Mouse (Mus musculus): ENCODE results near the gene Calm3. TPM values are rescaled to one million over a fixed set of nuclear protein-coding genes. Genes with fewer than 3 reads are reported as not detected.

Calm3 gene
- polyA plus RNA-seq, 1 experiment from 2014 or later = 127 TPM

- Histone ChIP-seq H3K4me3 (peak overlapping the region; percentile 94), H3K9me3 (replicated peaks) (no peaks in the 10 kb centered on the region), H3K4me1 (peaks cover 43% of the 10 kb centered on the region), H3K27me3 (ENCODE audit: low read depth, poor library complexity, severe bottlenecking) (no peaks in the 10 kb centered on the region), H3K27ac (peak overlapping the region; percentile 96), H3K36me3 (peaks cover 46% of the 10 kb centered on the region)
- peak; percentile 99 for DNase-seq (ENCODE audit: low spot score)
- under 1% methylated on average over 33 of the region's 33 CpGs for WGBS
These were observed 49.1 kb downstream of the Calm3 start for GRCm38 (mm10) chr7:16874756-16875309.

GRCm38 (mm10) chr7:16874190-16874589 is 49.7 kb downstream of the Calm3 start:
- H3K36me3 ChIP-seq = peaks cover 47% of the 10 kb centered on the region
- H3K4me3 ChIP-seq = peak overlapping the region; percentile 94
- peaks cover 45% of the 10 kb centered on the region for H3K4me1 ChIP-seq
- 4% methylated on average over 17 of the region's 17 CpGs for WGBS
- no peaks in the 10 kb centered on the region for H3K27me3 ChIP-seq (ENCODE audit: low read depth, poor library complexity, severe bottlenecking)
- peak overlapping the region; percentile 96 for H3K27ac ChIP-seq
- peak; percentile 84 for DNase-seq (ENCODE audit: low spot score)
- H3K9me3 ChIP-seq (replicated peaks) = no peaks in the 10 kb centered on the region

GRCm38 (mm10) chr7:16873392-16873791 is 50.5 kb downstream of the Calm3 start:
- 94% methylated on average over 4 of the region's 4 CpGs for WGBS
- Histone ChIP-seq H3K9me3 (replicated peaks) (no peaks in the 10 kb centered on the region), H3K4me3 (0 out of 2 replicates have a peak overlapping the region, but pooled peaks have one; percentile 4), H3K27me3 (ENCODE audit: low read depth, poor library complexity, severe bottlenecking) (no peaks in the 10 kb centered on the region), H3K36me3 (peaks cover 44% of the 10 kb centered on the region), H3K27ac (no peak overlapping the region), H3K4me1 (peaks cover 42% of the 10 kb centered on the region)
- DNase-seq (ENCODE audit: low spot score) = no peak

GRCm38 (mm10) chr7:16872478-16872877 is 51.4 kb downstream of the Calm3 start:
- H3K36me3 ChIP-seq = peaks cover 42% of the 10 kb centered on the region
- no peaks in the 10 kb centered on the region for H3K9me3 ChIP-seq (replicated peaks)
- H3K27me3 ChIP-seq (ENCODE audit: low read depth, poor library complexity, severe bottlenecking) = no peaks in the 10 kb centered on the region
- no peak overlapping the region for H3K4me3 ChIP-seq
- peaks cover 33% of the 10 kb centered on the region for H3K4me1 ChIP-seq
- no peak for DNase-seq (ENCODE audit: low spot score)
- WGBS = 95% methylated on average over 9 of the region's 9 CpGs
- H3K27ac ChIP-seq = no peak overlapping the region

- H3K4me1 ChIP-seq = peaks cover 24% of the 10 kb centered on the region
- no peaks in the 10 kb centered on the region for H3K27me3 ChIP-seq (ENCODE audit: low read depth, poor library complexity, severe bottlenecking)
- no peak for DNase-seq (ENCODE audit: low spot score)
- H3K27ac ChIP-seq = no peak overlapping the region
- whole genome bisulfite sequencing = 79% methylated on average over 10 of the region's 10 CpGs
- H3K4me3 ChIP-seq = no peak overlapping the region
- peaks cover 50% of the 10 kb centered on the region for H3K36me3 ChIP-seq
- H3K9me3 ChIP-seq (replicated peaks) = no peaks in the 10 kb centered on the region
These were observed 52.3 kb downstream of the Calm3 start for GRCm38 (mm10) chr7:16871600-16871999.

- H3K36me3 ChIP-seq = peaks cover 70% of the 10 kb centered on the region
These were observed 54.4 kb downstream of the Calm3 start for GRCm38 (mm10) chr7:16869497-16869896.

GRCm38 (mm10) chr7:16867488-16867887 is 56.4 kb downstream of the Calm3 start:
- no peaks in the 10 kb centered on the region for H3K9me3 ChIP-seq (replicated peaks)
- no peak overlapping the region for H3K27ac ChIP-seq
- 94% methylated on average over 3 of the region's 3 CpGs for WGBS
- H3K4me1 ChIP-seq = peaks cover 21% of the 10 kb centered on the region
- H3K27me3 ChIP-seq (ENCODE audit: low read depth, poor library complexity, severe bottlenecking) = no peaks in the 10 kb centered on the region
- H3K36me3 ChIP-seq = peaks cover 89% of the 10 kb centered on the region
- no peak for DNase-seq (ENCODE audit: low spot score)
- no peak overlapping the region for H3K4me3 ChIP-seq

More at GRCm38 (mm10) chr7:16869497-16869896, 54.4 kb downstream of the Calm3 start:
- peaks cover 22% of the 10 kb centered on the region for H3K4me1 ChIP-seq
- WGBS = 12% methylated on average over 16 of the region's 16 CpGs
- H3K27ac ChIP-seq = peak overlapping the region; percentile 32; the same call in 1 of the 2 replicates
- no peaks in the 10 kb centered on the region for H3K27me3 ChIP-seq (ENCODE audit: low read depth, poor library complexity, severe bottlenecking)
- H3K4me3 ChIP-seq = peak overlapping the region; percentile 41
- no peaks in the 10 kb centered on the region for H3K9me3 ChIP-seq (replicated peaks)
- peak; percentile 61 for DNase-seq (ENCODE audit: low spot score)

Other genes with a start within 250 kb of the Calm3 start
- not detected in 2 replicates for gene Ceacam15, start 248.4 kb downstream of the Calm3 start, polyA plus RNA-seq (2016; fragmentation: Nextera tagmentation; extraction: Ambion mirVana)
- gene Ceacam9, start 202.2 kb downstream of the Calm3 start, polyA plus RNA-seq (2016; fragmentation: Nextera tagmentation; extraction: Ambion mirVana) = not detected in 2 replicates
- gene Ap2s1, start 185.7 kb downstream of the Calm3 start, polyA plus RNA-seq (2016; fragmentation: Nextera tagmentation; extraction: Ambion mirVana) = 250 and 252 TPM in 2 replicates
- gene Slc1a5, start 142.8 kb downstream of the Calm3 start, polyA plus RNA-seq (2016; fragmentation: Nextera tagmentation; extraction: Ambion mirVana) = 48.3 and 48.7 TPM in 2 replicates
- 130 and 145 TPM in 2 replicates for gene Strn4, start 108.2 kb downstream of the Calm3 start, polyA plus RNA-seq (2016; fragmentation: Nextera tagmentation; extraction: Ambion mirVana)
- gene Fkrp, start 107.4 kb downstream of the Calm3 start, polyA plus RNA-seq (2016; fragmentation: Nextera tagmentation; extraction: Ambion mirVana) = 27.2 and 33.1 TPM in 2 replicates
- gene Prkd2, start 81.2 kb downstream of the Calm3 start, polyA plus RNA-seq (2016; fragmentation: Nextera tagmentation; extraction: Ambion mirVana) = 15.0 and 15.6 TPM in 2 replicates
- 7.0 and 8.2 TPM in 2 replicates for gene Dact3, start 48.8 kb downstream of the Calm3 start, polyA plus RNA-seq (2016; fragmentation: Nextera tagmentation; extraction: Ambion mirVana)
- 15.4 and 18.5 TPM in 2 replicates for gene Gng8, start 32.3 kb downstream of the Calm3 start, polyA plus RNA-seq (2016; fragmentation: Nextera tagmentation; extraction: Ambion mirVana)
- gene Ptgir, start 17.6 kb downstream of the Calm3 start, polyA plus RNA-seq (2016; fragmentation: Nextera tagmentation; extraction: Ambion mirVana) = 0.18 and 0.43 TPM in 2 replicates
- 2.6 and 5.7 TPM in 2 replicates for gene Pnmal2, start 20.6 kb upstream of the Calm3 start, polyA plus RNA-seq (2016; fragmentation: Nextera tagmentation; extraction: Ambion mirVana)
- 0.79 and 1.5 TPM in 2 replicates for gene Pnmal1, start 35.6 kb upstream of the Calm3 start, polyA plus RNA-seq (2016; fragmentation: Nextera tagmentation; extraction: Ambion mirVana)
- gene Gm42372, start 59.0 kb upstream of the Calm3 start, polyA plus RNA-seq (2016; fragmentation: Nextera tagmentation; extraction: Ambion mirVana) = 0.96 and 0.98 TPM in 2 replicates
- gene Ccdc8, start 68.6 kb upstream of the Calm3 start, polyA plus RNA-seq (2016; fragmentation: Nextera tagmentation; extraction: Ambion mirVana) = 13.7 and 13.8 TPM in 2 replicates
- gene Ppp5c, start 103.8 kb upstream of the Calm3 start, polyA plus RNA-seq (2016; fragmentation: Nextera tagmentation; extraction: Ambion mirVana) = 149 and 158 TPM in 2 replicates
- gene Hif3a, start 138.3 kb upstream of the Calm3 start, polyA plus RNA-seq (2016; fragmentation: Nextera tagmentation; extraction: Ambion mirVana) = 5.9 and 7.4 TPM in 2 replicates
- gene Psg16, start 149.9 kb upstream of the Calm3 start, polyA plus RNA-seq (2016; fragmentation: Nextera tagmentation; extraction: Ambion mirVana) = 0.05 and 0.06 TPM in 2 replicates
- not detected in 2 replicates for gene Ceacam3, start 226.2 kb upstream of the Calm3 start, polyA plus RNA-seq (2016; fragmentation: Nextera tagmentation; extraction: Ambion mirVana)

All from limb, embryonic 10.5 days (tissue).